Mouse (Mus musculus) embryo, embryonic 11 days (tissue): ENCODE results near the gene Kifc5b.
"Not testable (repeated sequence)": the region's sequence is repeated elsewhere in the genome, so short reads cannot be mapped to it uniquely, and the experiment has no call there.

ENCODE experiments used
- DNase-seq: peaks from one replicate; pipeline ENCODE4 v3.0.0-alpha.2; 2015

Kifc5b gene

GRCm38 (mm10) chr17:26916711-26917482 is at the start of gene Kifc5b:
TSS of gene Kifc5b (plus strand) at chr17:26917091.
- peak; percentile 98 for DNase-seq

GRCm38 (mm10) chr17:26868756-26869155 is 48.1 kb upstream of the Kifc5b start:
- DNase-seq, result no peak

GRCm38 (mm10) chr17:26872870-26873269 is 44.0 kb upstream of the Kifc5b start:
- DNase-seq, result no peak

- DNase-seq, result no peak
These were observed 43.4 kb upstream of the Kifc5b start for GRCm38 (mm10) chr17:26873502-26873901.

GRCm38 (mm10) chr17:26874542-26874941 is 42.3 kb upstream of the Kifc5b start:
- DNase-seq, result no peak

GRCm38 (mm10) chr17:26877927-26878326 is 39.0 kb upstream of the Kifc5b start:
- no peak for DNase-seq

- DNase-seq, result no peak
These were observed 37.7 kb upstream of the Kifc5b start for GRCm38 (mm10) chr17:26879235-26879634.

- DNase-seq, result no peak
These were observed 34.2 kb upstream of the Kifc5b start for GRCm38 (mm10) chr17:26882706-26883105.

GRCm38 (mm10) chr17:26883585-26883984 is 33.3 kb upstream of the Kifc5b start:
- no peak for DNase-seq

- DNase-seq, result peak; percentile 90
These were observed 31.6 kb upstream of the Kifc5b start for GRCm38 (mm10) chr17:26884995-26885926.

GRCm38 (mm10) chr17:26886047-26886749 is 30.7 kb upstream of the Kifc5b start:
- DNase-seq, result peak; percentile 90

- no peak for DNase-seq
These were observed 29.0 kb upstream of the Kifc5b start for GRCm38 (mm10) chr17:26887926-26888325.

- DNase-seq, result no peak
These were observed 24.1 kb upstream of the Kifc5b start for GRCm38 (mm10) chr17:26892635-26893375.

GRCm38 (mm10) chr17:26893492-26893891 is 23.4 kb upstream of the Kifc5b start:
- DNase-seq, result no peak

- DNase-seq, result no peak
These were observed 22.5 kb upstream of the Kifc5b start for GRCm38 (mm10) chr17:26894342-26894741.

- DNase-seq, result peak; percentile 82
These were observed 21.3 kb upstream of the Kifc5b start for GRCm38 (mm10) chr17:26895578-26895977.

GRCm38 (mm10) chr17:26900916-26901315 is 16.0 kb upstream of the Kifc5b start:
- DNase-seq, result no peak

GRCm38 (mm10) chr17:26904320-26904719 is 12.6 kb upstream of the Kifc5b start:
- DNase-seq, result no peak

GRCm38 (mm10) chr17:26907506-26907905 is 9.4 kb upstream of the Kifc5b start:
- not testable (repeated sequence) for DNase-seq

- DNase-seq, result no peak
These were observed 1.6 kb upstream of the Kifc5b start for GRCm38 (mm10) chr17:26915248-26915647.

GRCm38 (mm10) chr17:26917560-26917959 is 669 bp downstream of the Kifc5b start:
- peak; percentile 9 for DNase-seq

- no peak for DNase-seq
These were observed 1.5 kb downstream of the Kifc5b start for GRCm38 (mm10) chr17:26918343-26918742.
